Mouse (Mus musculus) cerebellum, postnatal 25 days (tissue): ENCODE data around the gene Mfap5.
"Not testable (repeated sequence)": the region's sequence is repeated elsewhere in the genome, so short reads cannot be mapped to it uniquely, and the experiment has no call there.

Experiments used
- DNase-seq, 2 experiments: peaks; one replicate each; pipeline ENCODE4 v3.0.0; 2021; ENCODE audit warnings: mixed read lengths in 2 of 2

Gene Mfap5

DNA sequence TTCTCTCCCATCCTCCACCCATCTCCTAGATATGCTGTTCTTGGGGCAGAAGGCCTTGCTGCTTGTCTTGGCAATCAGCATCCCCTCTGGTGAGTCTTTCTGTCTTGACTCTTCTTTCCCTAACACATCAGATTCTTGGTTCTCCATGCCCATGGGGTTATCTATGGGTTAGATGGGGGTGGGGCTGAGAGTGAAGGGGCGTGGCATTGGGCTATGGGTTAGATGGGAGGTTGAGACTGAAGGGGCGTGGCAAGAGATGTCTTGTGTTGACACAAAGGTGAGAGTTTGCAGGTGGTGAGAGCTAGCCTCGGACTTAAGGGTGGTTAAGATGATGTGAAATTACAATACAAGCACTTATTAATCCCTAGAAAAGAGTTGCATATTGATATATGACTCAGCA lies 8.7 kb downstream of the Mfap5 start:
- DNase-seq, result no peak

DNA sequence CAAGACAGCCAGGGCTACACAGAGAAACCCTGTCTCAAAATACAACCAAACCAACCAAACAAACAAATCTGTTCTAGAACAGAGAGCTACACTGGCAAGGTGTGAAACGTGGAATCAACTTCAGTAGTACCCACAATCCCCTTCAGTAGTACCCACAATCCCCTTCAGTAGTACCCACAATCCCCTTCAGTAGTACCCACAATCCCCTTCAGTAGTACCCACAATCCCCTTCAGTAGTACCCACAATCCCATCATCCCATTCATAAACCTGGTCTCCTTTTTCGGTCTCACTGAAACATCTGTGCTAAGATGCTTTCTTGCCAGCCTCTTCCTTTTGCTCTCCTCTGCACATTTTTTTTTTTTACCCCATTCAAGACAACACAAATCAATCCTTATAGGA lies 10.1 kb downstream of the Mfap5 start:
- not testable (repeated sequence) for DNase-seq

GRCm38 (mm10) chr6:122517668-122518067 lies 12.0 kb downstream of the Mfap5 start:
- DNase-seq, result no peak

- DNase-seq, result no peak
Measured at GRCm38 (mm10) chr6:122519384-122519783, 13.7 kb downstream of the Mfap5 start.

- DNase-seq, result no peak
Measured at GRCm38 (mm10) chr6:122522595-122522994, 16.9 kb downstream of the Mfap5 start.

DNA sequence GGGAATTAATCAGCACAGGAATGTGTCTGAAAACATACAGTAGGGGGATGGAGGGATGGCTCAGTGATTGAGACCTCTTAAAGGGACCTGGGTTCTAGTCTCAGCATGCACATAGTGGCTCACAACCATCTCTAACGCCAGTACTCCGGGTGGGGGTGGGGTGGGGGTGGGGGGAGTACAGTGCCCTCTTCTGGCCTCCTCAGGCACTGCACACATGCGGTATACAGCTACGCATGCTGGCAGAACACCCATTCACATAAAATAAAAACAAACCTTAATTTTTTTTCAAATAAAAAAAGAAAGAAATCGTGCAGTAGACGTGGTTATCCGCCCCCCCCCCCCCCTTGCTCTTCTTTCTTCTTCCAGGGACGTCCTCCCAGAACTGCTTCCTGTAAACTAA lies 17.6 kb downstream of the Mfap5 start:
- DNase-seq, result no peak

GRCm38 (mm10) chr6:122527596-122527995 lies 22.0 kb downstream of the Mfap5 start:
- no peak for DNase-seq

DNA sequence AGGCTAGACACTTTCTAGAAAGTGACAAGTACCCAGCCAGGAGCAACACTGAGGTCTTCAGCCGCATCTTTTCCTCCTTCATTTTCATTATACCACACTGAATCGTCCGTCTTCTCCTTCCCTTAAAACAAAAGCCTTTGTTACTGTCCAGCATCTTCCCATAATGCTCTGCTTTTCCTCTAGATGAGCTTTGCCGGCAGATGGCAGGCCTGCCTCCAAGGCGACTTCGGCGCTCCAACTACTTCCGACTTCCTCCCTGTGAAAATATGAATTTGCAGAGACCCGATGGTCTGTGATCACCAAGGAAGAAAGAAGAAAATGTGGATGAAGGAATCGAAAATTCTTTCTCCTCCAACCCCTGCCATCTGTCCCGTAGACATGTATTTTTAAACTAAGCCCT lies 22.5 kb downstream of the Mfap5 start:
- no peak for DNase-seq

- no peak for DNase-seq
Measured at GRCm38 (mm10) chr6:122531466-122532174, 26.0 kb downstream of the Mfap5 start.

DNA sequence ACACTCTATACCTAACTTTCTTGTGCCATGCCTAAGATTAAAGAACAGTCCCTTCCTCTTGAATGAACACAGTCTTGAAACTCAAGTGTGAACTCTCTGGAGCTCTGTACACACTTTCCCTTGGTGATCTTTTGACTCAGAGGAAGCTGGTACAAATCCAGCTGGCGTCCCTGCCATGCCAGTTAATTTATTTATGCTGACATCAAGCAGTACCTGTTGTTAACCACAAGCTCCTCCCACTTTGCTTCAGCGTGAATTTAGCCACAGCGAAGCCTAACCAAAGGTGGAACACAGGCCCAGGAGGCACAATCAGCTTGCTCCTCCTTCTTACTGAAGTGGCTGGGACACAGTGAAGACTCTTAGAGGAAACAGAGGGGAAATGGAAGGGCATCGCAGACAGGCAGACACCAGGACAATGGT lies 27.2 kb downstream of the Mfap5 start:
- DNase-seq, result no peak

DNA sequence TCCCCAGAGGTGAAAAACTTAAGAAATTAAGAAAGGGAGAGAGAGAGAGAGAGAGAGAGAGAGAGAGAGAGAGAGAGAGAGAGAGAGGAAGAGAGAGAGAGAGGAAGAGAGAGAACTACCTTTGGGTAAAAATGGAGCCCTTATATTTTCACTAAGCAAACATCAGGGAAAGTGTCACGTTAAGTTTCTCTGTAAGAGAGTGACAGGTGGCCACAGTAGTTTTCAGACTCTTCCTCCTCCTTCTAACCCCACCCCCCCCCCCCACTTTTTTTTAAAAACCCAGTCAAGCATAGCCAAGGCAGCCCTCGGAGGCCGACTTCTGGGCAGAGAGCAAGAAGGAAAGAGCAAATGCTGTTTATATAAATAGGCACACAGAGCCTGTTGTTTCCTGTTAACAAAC lies 28.4 kb downstream of the Mfap5 start:
- DNase-seq, result no peak

- DNase-seq, result no peak
Measured at GRCm38 (mm10) chr6:122539564-122539963, 33.9 kb downstream of the Mfap5 start.

- not testable (repeated sequence) for DNase-seq
Measured at GRCm38 (mm10) chr6:122542459-122542858, 36.8 kb downstream of the Mfap5 start.

GRCm38 (mm10) chr6:122543574-122543973 lies 37.9 kb downstream of the Mfap5 start:
- no peak for DNase-seq

GRCm38 (mm10) chr6:122544672-122545071 lies 39.0 kb downstream of the Mfap5 start:
- DNase-seq, result no peak

DNA sequence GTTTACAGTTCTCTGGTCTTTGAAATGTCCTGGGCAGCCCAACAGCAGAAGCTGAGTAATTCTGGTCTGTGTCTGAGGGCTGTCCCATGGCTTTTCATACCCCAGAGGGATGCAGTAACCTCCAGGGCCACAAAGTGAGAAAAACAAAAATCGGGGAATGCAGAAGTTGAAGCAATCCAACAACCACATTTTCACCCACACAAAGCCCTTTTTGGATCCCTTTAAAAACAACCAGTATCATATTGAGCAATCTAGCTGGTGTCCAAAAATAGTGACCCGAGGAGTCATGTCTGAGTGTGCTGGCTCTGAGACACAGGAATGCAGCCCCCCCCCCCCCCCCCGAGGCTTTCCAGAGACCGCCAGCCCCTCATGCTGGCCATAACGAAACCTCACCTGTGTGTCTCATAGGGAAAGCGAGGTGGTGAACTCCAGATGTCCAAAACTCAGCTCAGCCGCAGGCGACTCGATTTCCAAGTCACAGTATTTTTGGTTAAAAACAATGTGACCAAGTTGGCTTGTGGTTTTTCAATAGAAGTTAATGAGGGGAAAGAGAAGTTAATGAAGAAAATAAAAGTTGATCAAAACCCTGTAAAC lies 39.7 kb downstream of the Mfap5 start:
- no peak for DNase-seq

DNA sequence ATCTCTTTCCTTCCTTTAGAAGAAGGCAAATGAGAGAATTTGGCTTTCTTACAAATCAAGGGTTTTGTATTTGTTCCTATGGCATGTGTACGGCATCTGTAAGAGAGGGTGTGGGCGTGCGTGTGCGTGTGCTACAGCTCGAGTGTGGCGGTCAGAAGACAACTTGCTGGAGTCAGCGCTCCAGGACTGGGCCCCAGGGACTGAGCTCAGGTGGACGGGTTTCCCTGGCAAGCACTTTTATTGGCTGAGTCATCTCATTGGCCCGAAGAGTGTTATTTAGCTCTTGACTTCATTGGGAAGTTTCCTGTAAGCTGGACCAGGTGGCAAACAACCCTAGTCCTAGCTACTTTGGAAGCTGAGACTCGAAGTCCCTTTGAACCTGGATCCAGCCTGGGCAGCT lies 40.3 kb downstream of the Mfap5 start:
- no peak for DNase-seq

DNA sequence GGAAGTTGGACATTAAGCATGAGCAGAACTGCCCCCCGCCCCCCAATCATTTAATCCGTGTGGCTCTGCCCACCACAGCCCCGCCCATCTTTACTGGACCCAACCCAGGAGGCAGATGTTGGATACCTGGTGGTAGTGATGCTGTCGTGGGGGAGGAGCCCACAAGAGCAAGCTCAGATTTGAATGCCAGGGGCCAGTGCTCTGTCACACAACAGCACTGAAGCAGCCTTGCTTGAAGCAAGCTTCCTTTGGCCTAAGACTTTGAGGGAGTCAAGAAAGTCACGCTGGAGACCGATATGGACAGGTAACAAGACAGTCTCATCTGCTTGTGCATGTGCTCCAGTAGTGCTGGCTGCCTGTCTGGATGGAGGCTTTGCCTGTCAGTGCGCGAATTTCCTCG lies 48.0 kb downstream of the Mfap5 start, which contains the start of gene Aicda:
Aicda (plus strand) TSS at position 196 of the 400 bp plus-strand sequence.
- DNase-seq, result no peak

GRCm38 (mm10) chr6:122554102-122554501 lies 48.5 kb downstream of the Mfap5 start:
- no peak for DNase-seq

DNA sequence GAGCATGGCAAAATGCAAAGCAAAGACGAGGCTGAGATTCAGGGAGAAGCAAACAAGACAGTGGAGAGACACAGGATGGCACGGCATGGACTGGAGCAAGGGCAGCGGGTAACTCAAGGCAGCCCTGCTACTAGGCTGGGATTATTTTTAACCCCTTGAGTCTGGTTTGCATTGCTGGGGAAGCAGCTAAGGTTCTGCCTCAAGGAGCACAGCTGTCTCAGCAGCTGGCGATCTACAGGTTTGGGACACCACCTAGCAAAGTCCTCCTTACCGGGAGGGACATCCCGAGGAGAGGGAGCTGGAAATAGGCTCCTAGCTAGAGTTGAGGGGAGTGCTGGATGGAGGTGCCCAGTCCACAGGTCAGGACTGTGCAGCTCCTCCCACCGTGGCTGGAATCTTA lies 49.6 kb downstream of the Mfap5 start:
- DNase-seq, result no peak

GRCm38 (mm10) chr6:122556959-122557561 lies 51.4 kb downstream of the Mfap5 start:
- DNase-seq, result peak; percentile 53 to 79

GRCm38 (mm10) chr6:122560427-122560826 lies 54.8 kb downstream of the Mfap5 start:
- peak; percentile 65 to 75 for DNase-seq

DNA sequence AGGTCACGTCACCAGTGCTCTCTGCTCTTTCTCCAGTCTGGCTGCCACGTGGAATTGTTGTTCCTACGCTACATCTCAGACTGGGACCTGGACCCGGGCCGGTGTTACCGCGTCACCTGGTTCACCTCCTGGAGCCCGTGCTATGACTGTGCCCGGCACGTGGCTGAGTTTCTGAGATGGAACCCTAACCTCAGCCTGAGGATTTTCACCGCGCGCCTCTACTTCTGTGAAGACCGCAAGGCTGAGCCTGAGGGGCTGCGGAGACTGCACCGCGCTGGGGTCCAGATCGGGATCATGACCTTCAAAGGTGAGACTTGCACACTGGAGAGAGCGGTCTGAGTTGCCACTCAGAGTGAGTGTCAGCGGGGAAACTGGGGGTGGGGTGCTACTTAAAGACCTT lies 55.4 kb downstream of the Mfap5 start:
- peak in 1 of 2 experiments; percentile 3 for DNase-seq

DNA sequence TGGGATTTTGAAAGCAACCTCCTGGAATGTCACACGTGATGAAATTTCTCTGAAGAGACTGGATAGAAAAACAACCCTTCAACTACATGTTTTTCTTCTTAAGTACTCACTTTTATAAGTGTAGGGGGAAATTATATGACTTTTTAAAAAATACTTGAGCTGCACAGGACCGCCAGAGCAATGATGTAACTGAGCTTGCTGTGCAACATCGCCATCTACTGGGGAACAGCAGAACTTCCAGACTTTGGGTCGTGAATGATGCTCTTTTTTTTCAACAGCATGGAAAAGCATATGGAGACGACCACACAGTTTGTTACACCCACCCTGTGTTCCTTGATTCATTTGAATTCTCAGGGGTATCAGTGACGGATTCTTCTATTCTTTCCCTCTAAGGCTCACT lies 56.8 kb downstream of the Mfap5 start:
- peak; percentile 48 to 74 for DNase-seq
